Mouse (Mus musculus) common myeloid progenitor, adult 5-6 weeks (primary cell): ENCODE measurements around the gene Acta1. TPM values are rescaled to one million over a fixed set of nuclear protein-coding genes. Genes with fewer than 3 reads are reported as not detected.

Experiments used
- ATAC-seq: replicated peaks from 2 replicates; pipeline ENCODE4 v1.8.0; 2016; ENCODE audit warnings: low read depth, mild to moderate bottlenecking, moderate TSS enrichment, inconsistent platforms; ENCODE audit not compliant: poor library complexity, severe bottlenecking
- total RNA-seq: library from RNA; stranded (forward); fragments of 200-1000, 187-1606 nt; gene quantifications from 2 replicates; pipeline ENCODE4 v1.2.3, GENCODE M21; 2017

Acta1 gene
- total RNA-seq, 1 experiment from 2014 or later, result not detected

- no peak for ATAC-seq
These were observed 47.0 kb downstream of the Acta1 start for GRCm38 (mm10) chr8:123847546-123847945.

- no peak for ATAC-seq
These were observed 48.0 kb downstream of the Acta1 start for GRCm38 (mm10) chr8:123846509-123846908.

GRCm38 (mm10) chr8:123845991-123846390 is 48.6 kb downstream of the Acta1 start:
- no peak for ATAC-seq

GRCm38 (mm10) chr8:123845114-123845513 is 49.4 kb downstream of the Acta1 start:
- ATAC-seq, result peak; percentile 80

GRCm38 (mm10) chr8:123844341-123844740 is 50.2 kb downstream of the Acta1 start:
- no peak for ATAC-seq

GRCm38 (mm10) chr8:123842086-123842485 is 52.5 kb downstream of the Acta1 start:
- ATAC-seq, result no peak

Other genes with a start within 250 kb of the Acta1 start
- 0.55 and 0.78 TPM in 2 replicates for gene Rhou, start 240.8 kb downstream of the Acta1 start, total RNA-seq
- gene Rab4a, start 88.8 kb downstream of the Acta1 start, total RNA-seq, result 12.5 and 15.9 TPM in 2 replicates
- gene Ccsap, start 34.5 kb downstream of the Acta1 start, total RNA-seq, result 10.6 and 12.2 TPM in 2 replicates
- 29.4 and 36.8 TPM in 2 replicates for gene Nup133, start 54.5 kb upstream of the Acta1 start, total RNA-seq
- gene Abcb10, start 88.4 kb upstream of the Acta1 start, total RNA-seq, result 20.2 and 21.1 TPM in 2 replicates
- 45.6 and 46.5 TPM in 2 replicates for gene Taf5l, start 126.6 kb upstream of the Acta1 start, total RNA-seq
- gene Urb2, start 126.8 kb upstream of the Acta1 start, total RNA-seq, result 25.4 and 28.0 TPM in 2 replicates